Mouse (Mus musculus): ENCODE measurements around the gene Rad51b.

DNA sequence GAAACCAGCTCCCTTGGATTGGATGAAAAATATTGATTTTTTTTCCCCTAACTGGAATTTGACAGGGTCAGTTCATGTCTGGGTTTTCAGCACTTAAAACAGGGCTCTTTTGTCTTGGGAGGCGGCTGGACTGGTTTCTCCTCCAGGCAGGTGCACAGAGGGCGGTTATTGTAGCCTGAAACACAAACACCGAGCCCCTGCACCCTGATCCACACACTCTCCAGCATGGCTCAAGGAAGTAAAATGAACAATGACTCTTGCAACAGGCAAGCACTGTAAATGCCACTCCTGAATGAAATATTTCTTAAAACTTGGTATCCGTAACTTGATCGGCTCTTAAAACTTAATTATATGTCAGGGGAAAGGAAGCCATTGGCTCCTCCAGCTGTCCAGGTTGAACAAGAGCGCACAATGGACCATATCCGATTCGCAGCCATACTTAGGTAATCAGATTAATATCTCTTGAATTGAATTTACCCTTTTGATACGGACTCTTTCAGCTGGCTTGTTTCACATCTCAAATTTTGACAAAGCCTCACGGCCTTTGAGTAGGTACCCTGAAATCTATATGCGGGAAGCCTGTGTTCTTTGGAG, 377.9 kb downstream of the Rad51b start:
- TF ChIP-seq CTCF (IDR thresholded peaks at IDR 0.05), result no peak
- TF ChIP-seq POLR2A (IDR thresholded peaks at IDR 0.05; ENCODE audit: insufficient read depth, low read depth, low read length), result no peak

All from heart, adult 2 months (tissue).